Mouse (Mus musculus) Muller cell, postnatal 12 days (primary cell): ENCODE measurements around the gene Haghl.
A peak's percentile ranks its signal among the peaks of the same experiment; 100 is the strongest.

Experiments
- DNase-seq: peaks from one replicate; pipeline ENCODE4 v3.0.0-alpha.2; 2015; ENCODE audit errors: inconsistent ontology term

Haghl gene

GRCm38 (mm10) chr17:25785281-25785745 lies at the start of gene Haghl:
Haghl (minus strand) TSS chr17:25785673.
- DNase-seq: peak; percentile 91

DNA sequence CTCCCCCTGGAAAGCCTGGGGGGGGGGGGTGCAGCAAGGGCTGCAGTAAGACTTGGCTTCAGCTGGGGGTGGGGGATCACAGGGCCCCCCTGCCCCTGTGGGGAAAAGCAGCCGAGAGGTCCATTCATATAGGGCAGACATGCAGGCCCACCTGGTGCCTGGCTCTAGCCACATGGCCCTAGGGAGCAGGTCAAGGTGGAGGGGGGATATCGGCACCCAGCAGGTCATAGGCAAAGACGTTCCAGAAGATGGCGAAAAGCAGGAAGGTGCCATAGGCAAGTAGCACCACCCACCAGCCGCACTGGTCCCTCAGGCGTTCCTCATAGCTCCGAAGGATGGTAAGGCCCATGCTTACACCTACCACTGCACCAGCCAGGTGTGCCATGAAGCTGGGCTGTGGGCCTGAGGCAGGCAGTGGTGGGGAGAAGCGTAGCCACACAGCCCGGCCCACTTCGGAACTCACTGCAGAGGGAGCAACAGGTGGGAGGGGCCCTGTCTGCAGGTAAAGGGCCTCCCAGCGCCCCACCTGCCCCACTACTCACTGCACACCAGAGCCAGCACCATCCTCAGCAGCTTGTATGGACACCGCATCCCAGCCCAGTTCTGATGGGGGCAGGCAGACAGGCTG lies 49.2 kb upstream of the Haghl start:
- no peak for DNase-seq

DNA sequence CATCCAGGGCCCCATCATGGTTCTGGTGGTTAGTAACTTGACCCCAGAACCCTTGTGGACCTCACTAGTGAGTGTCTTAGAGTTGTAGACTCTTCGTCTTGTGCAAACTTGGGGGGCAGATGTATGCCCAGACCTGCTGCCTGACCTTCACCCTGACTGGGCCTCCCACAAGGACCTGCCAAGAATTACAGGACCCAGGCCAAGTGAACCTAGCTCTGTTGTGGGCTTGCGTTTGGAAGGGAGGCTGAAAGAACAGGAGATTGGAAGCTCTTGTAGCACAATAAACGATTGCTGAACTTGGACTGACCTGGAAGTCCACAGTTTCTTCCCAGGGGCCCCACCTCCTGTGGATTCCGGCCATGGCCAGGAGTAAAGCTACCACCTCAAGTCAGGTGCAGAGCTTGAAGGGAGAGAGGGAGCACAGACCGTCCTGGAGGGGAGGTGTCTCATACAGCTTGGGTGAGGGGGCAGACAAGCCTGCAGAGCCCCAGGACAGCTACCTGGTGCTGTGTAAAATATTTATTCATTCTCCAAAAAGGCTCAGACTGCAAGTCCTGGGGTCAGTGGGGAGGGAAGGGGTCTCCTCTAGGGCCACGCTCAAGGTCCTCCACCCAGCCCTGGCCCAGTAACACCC lies 48.6 kb upstream of the Haghl start:
- DNase-seq: no peak

DNA sequence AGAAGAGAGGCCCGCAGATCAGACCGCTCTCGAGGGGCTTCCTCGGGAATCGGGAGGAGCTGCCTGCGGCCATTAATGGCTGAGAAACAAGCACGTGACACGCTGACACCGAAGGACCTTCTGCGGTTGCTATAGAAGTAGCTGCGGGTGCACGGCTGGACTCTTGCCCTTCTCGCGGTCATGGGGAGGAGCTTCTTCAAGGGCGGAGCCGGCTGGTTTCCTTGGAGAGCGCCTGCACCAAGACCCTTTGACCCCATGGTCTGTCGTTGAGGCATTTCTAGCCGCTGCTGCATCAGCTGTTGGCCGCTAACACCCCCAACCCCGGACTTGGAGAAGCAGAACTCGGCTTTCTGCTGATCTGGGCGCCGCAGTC lies 47.8 kb upstream of the Haghl start, which contains the start of gene Stub1:
Stub1 (minus strand) TSS at position 114 of the 373 bp plus-strand sequence.
- peak; percentile 95 for DNase-seq

DNA sequence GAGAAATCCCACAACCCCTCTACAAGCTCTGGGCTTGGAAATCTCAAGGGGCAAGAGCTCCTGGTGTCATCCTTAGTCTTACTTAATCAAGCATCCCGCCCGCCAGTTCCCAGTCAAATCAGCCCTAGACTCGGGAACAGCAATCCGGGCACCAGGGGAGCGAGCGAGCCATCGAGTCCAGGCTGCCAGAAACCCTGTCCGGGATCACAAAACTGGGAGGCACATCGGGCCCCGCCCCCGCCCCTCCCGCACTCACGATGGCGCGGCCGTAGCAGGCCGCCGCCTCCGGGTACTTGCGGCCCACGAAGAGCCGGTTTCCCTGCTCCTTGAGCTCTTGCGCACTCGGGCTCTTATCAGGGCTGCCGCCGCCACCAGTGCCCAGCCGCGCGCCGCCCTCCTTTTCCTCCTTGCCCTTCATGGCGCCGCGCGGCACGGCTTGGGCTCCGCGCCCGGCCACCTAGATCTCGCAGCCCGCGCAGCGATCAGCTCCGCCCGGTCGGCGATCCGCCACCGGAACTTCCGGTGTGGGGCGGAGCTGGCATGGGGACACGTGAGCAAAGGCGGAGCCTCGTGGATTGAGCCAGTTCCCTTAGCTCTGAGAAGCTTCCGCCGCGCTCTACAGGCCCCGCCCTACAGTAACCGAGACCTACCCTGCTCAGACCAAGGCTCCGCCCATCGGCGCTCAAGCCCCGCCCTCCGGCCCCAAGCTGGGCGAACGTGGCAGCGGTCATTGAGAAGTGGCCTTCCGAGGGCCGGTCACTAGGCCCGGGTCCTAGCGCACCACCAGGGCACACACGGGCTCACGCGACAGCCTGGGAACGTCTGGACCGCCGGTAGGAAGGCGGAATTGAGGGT lies 47.2 kb upstream of the Haghl start:
- DNase-seq: peak; percentile 100

DNA sequence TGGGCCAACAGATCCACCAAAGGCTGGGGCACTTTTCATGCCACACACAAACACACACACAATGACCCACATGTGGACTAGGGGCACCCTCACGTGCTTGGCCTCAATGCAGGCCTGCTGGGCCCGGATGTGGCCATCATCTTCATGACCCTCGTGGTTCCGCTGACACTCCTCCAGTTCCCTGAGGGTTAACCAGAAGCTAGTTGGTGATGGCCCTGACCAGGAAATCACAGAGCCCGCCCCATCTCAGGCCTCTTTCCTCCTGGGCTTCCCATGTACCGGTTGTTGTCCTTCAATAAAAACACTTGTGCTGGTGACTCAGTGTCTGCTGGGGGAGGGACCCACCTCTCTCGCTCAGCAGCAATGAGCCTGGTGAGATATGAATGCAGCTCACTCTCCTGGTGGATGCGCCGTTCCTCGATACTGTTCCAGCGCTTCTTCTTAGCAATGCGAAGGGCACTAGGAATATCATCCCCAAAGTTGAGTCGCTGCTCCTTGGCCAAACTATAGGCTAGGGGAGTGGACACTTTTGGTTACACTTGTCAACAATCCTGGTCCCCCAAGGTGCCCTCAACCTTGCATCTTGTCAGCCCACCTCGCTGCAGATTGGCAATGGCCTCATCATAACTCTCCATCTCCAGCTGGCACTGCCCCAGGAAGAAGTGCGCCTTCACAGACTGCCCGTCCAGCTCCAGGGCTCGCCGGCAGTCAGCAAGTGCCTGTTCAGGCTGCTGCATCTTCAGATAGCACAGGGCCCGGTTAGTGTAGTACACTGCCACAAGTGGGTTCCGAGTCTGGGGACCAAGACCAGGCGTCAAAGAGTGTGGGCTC lies 46.2 kb upstream of the Haghl start:
- no peak for DNase-seq

GRCm38 (mm10) chr17:25830806-25831431 lies 45.4 kb upstream of the Haghl start:
- DNase-seq: no peak

DNA sequence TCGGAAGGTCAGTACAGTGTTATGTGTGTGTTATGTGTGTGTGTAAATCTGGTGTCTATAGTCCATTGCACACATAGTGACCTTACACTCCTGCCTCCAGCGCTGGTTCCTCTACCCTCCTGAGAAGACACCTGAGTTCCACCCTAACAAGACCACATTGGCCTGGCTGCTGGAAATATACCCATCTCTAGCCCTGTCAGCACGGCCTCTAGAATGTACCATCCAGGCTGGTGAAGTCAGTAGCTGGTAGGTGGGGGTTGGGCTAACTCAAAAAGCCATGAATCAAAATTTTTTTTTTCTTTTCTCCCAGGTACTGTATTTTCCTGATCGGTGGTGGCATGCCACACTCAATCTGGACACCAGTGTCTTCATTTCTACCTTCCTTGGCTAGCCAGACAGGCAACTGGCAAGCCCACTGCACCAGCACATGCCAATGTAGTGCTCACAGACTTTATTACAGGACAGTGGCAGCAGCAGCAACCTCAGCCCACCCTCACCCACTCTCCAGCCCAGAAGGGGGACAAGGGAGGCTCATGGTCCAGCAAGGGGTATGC lies 44.8 kb upstream of the Haghl start:
- no peak for DNase-seq

GRCm38 (mm10) chr17:25829558-25830017 lies 44.1 kb upstream of the Haghl start:
- no peak for DNase-seq

DNA sequence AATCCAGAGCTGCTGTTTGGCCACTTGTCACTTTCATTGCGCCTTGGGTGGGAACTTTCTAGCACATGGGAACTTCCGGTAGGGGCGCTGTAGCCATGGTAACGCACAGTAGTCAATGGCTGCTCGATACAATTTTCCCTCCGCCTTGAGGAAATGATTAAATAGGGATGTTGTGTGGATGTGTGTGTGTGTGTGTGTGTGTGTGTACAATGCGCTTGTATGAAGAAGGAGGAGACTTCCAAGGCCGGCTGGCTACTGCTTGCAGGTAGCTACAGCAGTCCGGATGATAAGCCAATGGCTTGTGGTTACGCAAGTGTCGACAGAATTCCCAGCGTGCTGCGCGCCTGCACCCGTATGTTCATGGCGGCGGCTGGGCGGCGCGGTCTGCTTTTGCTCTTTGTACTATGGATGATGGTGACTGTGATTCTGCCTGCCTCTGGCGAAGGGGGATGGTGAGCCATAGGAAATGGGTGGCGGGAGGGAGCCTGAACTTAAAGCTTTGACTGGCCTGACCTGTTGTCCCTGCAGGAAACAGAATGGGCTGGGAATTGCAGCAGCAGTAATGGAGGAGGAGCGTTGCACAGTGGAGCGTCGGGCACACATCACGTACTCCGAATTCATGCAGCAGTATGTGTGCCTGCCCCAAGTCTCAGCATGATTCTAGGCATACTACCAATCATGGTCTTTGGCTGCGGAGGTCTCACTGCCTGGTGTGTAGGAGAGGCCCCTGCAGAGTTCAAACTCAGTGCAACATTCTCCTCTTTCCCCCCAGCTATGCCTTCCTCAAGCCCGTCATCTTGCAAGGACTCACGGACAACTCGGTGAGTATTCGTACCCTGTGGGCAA lies 43.5 kb upstream of the Haghl start, which contains the start of gene Jmjd8:
Jmjd8 (plus strand) TSS at position 156 of the 846 bp plus-strand sequence.
- DNase-seq: peak; percentile 76

DNA sequence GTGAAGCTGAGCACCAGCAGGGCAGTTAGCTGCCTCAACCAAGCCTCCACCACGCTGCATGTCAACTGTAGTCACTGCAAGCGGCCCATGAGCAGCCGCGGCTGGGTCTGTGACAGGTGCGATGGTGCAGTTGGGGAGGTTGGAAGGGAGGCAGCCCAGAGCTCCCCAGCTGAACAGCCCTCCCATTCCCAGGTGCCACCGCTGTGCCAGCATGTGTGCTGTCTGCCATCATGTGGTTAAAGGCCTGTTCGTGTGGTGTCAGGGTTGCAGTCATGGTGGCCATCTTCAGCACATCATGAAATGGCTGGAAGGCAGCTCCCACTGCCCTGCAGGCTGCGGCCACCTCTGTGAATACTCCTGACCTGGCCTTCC lies 42.7 kb upstream of the Haghl start:
- DNase-seq: no peak

- DNase-seq: no peak
These were observed 42.2 kb upstream of the Haghl start for GRCm38 (mm10) chr17:25827546-25828222.

DNA sequence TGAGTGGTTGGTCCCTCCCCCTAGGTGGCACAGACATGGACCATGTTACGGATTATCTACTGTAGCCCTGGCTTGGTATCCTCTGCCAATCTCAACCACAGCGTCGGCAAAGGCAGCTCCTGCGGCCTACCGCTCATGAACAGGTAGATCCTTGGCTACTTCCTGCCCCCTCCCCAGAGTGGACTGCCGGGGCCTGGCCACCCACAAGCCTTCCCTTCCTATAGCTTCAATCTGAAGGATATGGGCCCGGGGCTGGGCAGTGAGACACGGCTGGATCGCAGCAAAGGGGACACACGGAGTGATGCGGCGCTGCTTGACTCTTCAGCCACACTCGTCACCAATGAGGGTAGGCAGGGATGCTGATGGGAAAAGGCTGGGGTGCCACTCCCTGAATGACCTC lies 41.5 kb upstream of the Haghl start:
- no peak for DNase-seq

GRCm38 (mm10) chr17:25825984-25826570 lies 40.6 kb upstream of the Haghl start:
- DNase-seq: no peak

- no peak for DNase-seq
These were observed 39.8 kb upstream of the Haghl start for GRCm38 (mm10) chr17:25825311-25825710.

DNA sequence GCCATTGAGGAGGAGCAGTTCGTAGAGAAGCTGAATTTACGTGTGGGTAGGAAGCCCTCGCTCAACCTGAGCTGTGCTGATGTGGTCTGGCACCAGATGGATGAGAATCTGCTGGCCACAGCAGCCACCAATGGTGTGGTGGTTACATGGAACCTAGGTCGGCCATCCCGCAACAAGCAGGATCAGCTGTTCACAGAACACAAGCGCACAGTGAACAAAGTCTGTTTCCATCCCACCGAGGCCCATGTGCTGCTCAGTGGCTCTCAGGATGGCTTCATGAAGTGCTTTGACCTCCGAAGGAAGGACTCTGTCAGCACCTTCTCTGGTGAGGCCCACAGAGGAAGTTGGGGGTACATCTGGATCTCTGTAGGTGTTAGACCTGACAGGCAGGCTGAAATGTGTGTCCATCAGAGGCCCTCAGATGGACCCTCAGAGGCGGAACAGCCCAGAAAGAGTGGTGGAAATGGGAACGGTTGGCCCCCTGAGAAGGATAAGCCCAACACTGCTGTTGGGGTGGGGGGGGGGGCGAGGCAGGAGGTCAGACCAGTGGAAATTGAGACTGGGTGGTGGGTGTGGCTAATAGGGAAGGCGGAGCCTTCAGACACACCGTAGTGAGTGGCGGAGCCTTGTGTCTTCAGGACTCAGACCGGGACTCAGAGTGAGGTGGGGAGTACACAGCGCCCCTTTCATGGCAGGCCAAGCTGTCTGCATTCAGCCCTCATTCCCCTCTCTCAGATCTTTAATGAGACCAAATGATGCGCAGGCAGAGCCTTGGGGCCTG lies 39.1 kb upstream of the Haghl start:
- no peak for DNase-seq

GRCm38 (mm10) chr17:25823452-25823851 lies 38.0 kb upstream of the Haghl start, which contains the start of gene Wdr24:
Wdr24 (plus strand) TSS chr17:25823627.
- peak; percentile 64 for DNase-seq
